Mouse (Mus musculus) C2C12 (cell line): ENCODE measurements around the gene Trmt10a.
"Not testable (repeated sequence)": the region's sequence is repeated elsewhere in the genome, so short reads cannot be mapped to it uniquely, and the experiment has no call there.

Experiments used
- CTCF ChIP-seq: IDR thresholded peaks from one replicate; pipeline ENCODE4 v1.5.1; 2011; ENCODE audit not compliant: control insufficient read depth, insufficient read depth, insufficient read length
- MYOD1 ChIP-seq: IDR thresholded peaks from one replicate; pipeline ENCODE4 v1.6.1; 2011; ENCODE audit warnings: low read depth; ENCODE audit not compliant: control insufficient read depth, insufficient read length

DNA sequence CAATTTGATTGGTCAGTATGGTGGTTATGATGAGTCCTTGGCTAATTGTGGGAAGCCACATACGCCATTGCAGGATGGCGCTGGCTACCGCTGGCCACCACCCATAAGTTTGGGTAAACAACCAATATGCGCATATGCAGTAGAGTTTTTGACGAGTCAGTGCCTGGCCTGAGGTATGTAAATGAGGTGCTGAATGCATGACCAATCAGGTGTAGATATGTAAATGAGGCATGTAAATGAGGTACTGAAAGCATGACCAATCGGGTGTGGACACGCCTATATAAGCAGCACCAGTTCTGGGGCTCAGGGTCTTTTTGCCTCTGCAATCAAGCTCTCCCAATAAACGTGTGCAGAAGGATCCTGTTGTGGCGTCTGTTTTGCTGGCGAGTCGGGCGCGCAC lies 5.1 kb upstream of the Trmt10a start:
- not testable (repeated sequence) for TF ChIP-seq CTCF, MYOD1
